Mouse (Mus musculus) embryonic facial prominence, embryonic 11.5 days (tissue): ENCODE measurements around the gene Tmem132b. TPM values are rescaled to one million over a fixed set of nuclear protein-coding genes. Genes with fewer than 3 reads are reported as not detected.

Experiments used
- ATAC-seq: fragments of 200-750 bp; cut with Nextera tagmentation; replicated peaks from 2 replicates; pipeline ENCODE4 v1.8.0; 2017; ENCODE audit warnings: low read depth; ENCODE audit not compliant: insufficient number of reproducible peaks, low FRiP score, low TSS enrichment
- DNase-seq: peaks from one replicate; pipeline ENCODE4 v3.0.0-alpha.2; 2015; ENCODE audit warnings: low spot score
- H3K27ac ChIP-seq: fragments of 300-500 bp; sonication (generic); replicated peaks from 2 replicates; pipeline ENCODE4 v1.5.1; 2014; ENCODE audit warnings: mild to moderate bottlenecking, low read depth, low read length, control low read depth
- H3K27me3 ChIP-seq: fragments of 300-500 bp; sonication (generic); 2 replicates; pipeline ENCODE4 v1.6.1; 2014; ENCODE audit warnings: mild to moderate bottlenecking, low read length, moderate library complexity, mixed read lengths; ENCODE audit not compliant: control insufficient read depth, insufficient read depth
- H3K36me3 ChIP-seq: fragments of 300-500 bp; sonication (generic); replicated peaks from 2 replicates; pipeline ENCODE4 v1.6.1; 2014; ENCODE audit warnings: low read depth, mild to moderate bottlenecking, low read length, moderate library complexity, mixed read lengths; ENCODE audit not compliant: control insufficient read depth, insufficient read depth
- H3K4me1 ChIP-seq: fragments of 300-500 bp; sonication (generic); 2 replicates; pipeline ENCODE4 v1.6.1; 2014; ENCODE audit warnings: low read length, mixed read lengths; ENCODE audit not compliant: control insufficient read depth, insufficient read depth
- H3K4me2 ChIP-seq: fragments of 300-500 bp; sonication (generic); 2 replicates; pipeline ENCODE4 v1.6.1; 2014; ENCODE audit warnings: low read depth, mild to moderate bottlenecking, control low read depth, low read length, moderate library complexity
- H3K4me3 ChIP-seq: fragments of 300-500 bp; sonication (generic); 2 replicates; pipeline ENCODE4 v1.5.1; 2014; ENCODE audit warnings: low read depth, low read length, control low read depth
- H3K9ac ChIP-seq: fragments of 300-500 bp; sonication (generic); replicated peaks from 2 replicates; pipeline ENCODE4 v1.6.1; 2014; ENCODE audit warnings: mild to moderate bottlenecking, control low read depth, low read length
- H3K9me3 ChIP-seq: fragments of 300-500 bp; sonication (generic); replicated peaks from 2 replicates; pipeline ENCODE4 v1.6.1; 2016; ENCODE audit warnings: mild to moderate bottlenecking, low read length, inconsistent platforms, mixed read lengths; ENCODE audit not compliant: control insufficient read depth
- WGBS: fragments of 180-500 bp; shearing (Covaris S2); extraction: QIAGEN DNeasy Blood & Tissue Kit; methylation state at CpG from one replicate; pipeline ENCODE4 v1.1.7; 2014; 5-methylcytosine and 5-hydroxymethylcytosine counted together
- polyA plus RNA-seq: library from polyadenylated mRNA; unstranded; fragments of >200 nt; fragmentation: Nextera tagmentation; extraction: Ambion mirVana; gene quantifications from 2 replicates; pipeline ENCODE4 v1.2.1, GENCODE M21; 2014

The Tmem132b gene
- polyA plus RNA-seq, 1 experiment from 2014 or later: 0.13 TPM

DNA sequence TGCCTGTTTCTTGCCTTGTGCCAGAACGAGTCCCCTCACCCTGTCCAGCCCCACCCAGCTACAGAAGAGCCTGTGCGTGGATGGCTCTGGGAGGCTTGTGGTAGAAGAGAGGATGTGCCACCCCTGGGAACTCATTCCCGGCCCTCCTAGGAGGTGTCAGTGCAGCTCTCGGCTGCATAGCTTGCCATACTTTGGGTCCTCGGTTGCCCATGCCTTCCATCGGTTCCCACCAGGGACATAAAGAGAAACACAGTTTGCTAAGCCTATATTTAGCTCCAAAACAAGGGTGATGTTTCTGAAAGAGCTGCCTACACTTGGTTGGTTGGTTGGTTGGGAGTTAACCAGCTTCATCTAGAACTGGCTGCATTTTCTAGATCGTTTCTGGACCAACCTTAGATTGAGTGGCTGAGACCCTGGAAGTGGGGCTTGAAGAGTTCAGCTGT is 2.6 kb downstream of the Tmem132b start:
- WGBS: 11% methylated on average over 7 of the region's 7 CpGs
- no peak overlapping the region for H3K4me2 ChIP-seq
- H3K36me3 ChIP-seq: no peaks in the 10 kb centered on the region
- no peak overlapping the region for H3K27ac ChIP-seq
- no peaks in the 10 kb centered on the region for H3K9me3 ChIP-seq
- no peak overlapping the region for H3K4me3 ChIP-seq
- H3K4me1 ChIP-seq: peaks cover 4% of the 10 kb centered on the region; the same call in 1 of the 2 replicates
- no peak for DNase-seq
- no peak overlapping the region for H3K9ac ChIP-seq
- ATAC-seq: no peak
- peaks cover 59% of the 10 kb centered on the region for H3K27me3 ChIP-seq

DNA sequence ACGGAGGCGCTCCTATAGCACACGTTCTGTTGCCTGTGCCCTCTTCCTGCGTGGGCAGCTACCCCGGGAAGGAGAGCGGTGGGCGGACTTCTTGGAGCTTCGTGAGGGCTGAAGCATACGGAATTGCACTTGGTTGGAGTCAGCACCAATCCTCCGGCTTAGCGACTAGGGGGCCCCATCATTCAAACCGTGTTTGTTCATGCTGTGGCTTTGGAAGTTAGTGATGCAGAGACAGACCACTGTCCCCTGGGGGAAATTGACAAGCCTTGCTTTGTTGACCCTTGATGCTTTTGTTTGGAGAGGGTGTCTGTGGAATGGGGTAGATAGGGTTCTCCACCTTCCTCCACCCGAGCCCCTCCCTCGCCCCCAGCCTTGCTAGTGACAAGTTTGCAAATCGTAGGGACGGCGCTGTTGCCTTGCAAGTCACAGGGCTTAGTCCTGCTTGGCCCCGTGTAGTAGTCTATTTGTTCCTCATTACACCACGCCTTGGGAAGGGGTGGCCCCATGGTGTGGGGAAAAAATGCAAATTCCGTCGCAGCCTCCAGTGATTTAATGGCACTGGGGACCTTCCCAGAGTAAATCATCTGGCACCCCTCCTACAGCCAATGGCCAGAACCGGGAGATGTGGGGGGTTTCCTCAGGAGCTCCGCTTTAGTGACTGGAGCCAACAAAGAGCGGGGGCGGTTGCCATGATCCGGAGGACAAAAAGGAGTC is 3.2 kb downstream of the Tmem132b start:
- peaks cover 59% of the 10 kb centered on the region for H3K27me3 ChIP-seq
- H3K4me2 ChIP-seq: no peak overlapping the region
- H3K36me3 ChIP-seq: no peaks in the 10 kb centered on the region
- H3K9me3 ChIP-seq: no peaks in the 10 kb centered on the region
- DNase-seq: no peak
- peaks cover 4% of the 10 kb centered on the region; the same call in 1 of the 2 replicates for H3K4me1 ChIP-seq
- no peak overlapping the region for H3K27ac ChIP-seq
- no peak overlapping the region for H3K9ac ChIP-seq
- 1% methylated on average over 26 of the region's 26 CpGs for WGBS
- H3K4me3 ChIP-seq: no peak overlapping the region
- no peak for ATAC-seq

DNA sequence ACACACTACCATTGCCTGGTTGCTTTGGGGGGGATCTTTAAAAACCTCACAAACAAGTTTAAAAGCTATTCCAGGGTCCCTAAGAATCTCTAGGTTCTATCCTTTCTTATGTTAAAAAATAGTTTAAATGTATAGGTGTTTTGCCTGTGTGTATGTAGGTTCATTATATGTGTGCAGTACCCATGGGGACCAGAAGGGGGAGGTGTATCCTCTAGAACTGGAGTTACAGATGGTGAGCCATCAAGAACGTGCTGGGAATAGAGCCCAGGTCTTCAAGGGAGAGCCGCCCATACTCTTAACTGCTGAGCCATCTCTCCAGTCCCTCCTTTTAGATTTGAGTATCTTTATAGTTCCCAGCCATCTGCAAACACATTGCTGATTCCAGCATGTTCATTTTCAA is 13.5 kb downstream of the Tmem132b start:
- ATAC-seq (no peak), DNase-seq (no peak)
- Histone ChIP-seq H3K36me3 (no peaks in the 10 kb centered on the region), H3K4me1 (no peaks in the 10 kb centered on the region), H3K27ac (no peak overlapping the region), H3K4me3 (no peak overlapping the region), H3K27me3 (no peaks in the 10 kb centered on the region), H3K4me2 (no peak overlapping the region), H3K9me3 (no peaks in the 10 kb centered on the region), H3K9ac (no peak overlapping the region)
- WGBS: 90% methylated on average over 2 of the region's 2 CpGs

DNA sequence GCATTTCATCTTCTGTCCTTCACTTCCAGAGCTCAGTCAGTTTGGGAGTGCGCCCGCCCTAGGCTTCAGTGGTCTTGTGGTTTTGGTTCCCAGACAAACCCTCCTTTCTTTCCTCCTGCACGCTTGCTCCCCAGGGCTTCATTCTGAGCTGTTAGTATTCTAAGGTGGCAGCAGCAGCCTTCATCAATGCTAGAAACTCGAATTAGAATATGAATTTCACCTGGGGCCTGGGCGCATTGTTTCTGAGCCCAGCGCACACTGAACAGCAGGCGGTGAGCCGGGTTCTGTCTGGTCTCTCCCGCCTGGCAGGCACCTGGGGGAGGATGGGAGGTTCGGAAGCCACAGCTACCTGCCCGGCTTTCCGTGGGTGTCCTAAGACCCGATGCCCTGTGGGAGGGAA is 14.7 kb downstream of the Tmem132b start:
- no peak overlapping the region for H3K4me3 ChIP-seq
- H3K36me3 ChIP-seq: no peaks in the 10 kb centered on the region
- no peak overlapping the region for H3K27ac ChIP-seq
- H3K9ac ChIP-seq: no peak overlapping the region
- H3K4me1 ChIP-seq: no peaks in the 10 kb centered on the region
- ATAC-seq: no peak
- no peak overlapping the region for H3K4me2 ChIP-seq
- 22% methylated on average over 13 of the region's 13 CpGs for WGBS
- no peaks in the 10 kb centered on the region for H3K27me3 ChIP-seq
- DNase-seq: no peak
- no peaks in the 10 kb centered on the region for H3K9me3 ChIP-seq

DNA sequence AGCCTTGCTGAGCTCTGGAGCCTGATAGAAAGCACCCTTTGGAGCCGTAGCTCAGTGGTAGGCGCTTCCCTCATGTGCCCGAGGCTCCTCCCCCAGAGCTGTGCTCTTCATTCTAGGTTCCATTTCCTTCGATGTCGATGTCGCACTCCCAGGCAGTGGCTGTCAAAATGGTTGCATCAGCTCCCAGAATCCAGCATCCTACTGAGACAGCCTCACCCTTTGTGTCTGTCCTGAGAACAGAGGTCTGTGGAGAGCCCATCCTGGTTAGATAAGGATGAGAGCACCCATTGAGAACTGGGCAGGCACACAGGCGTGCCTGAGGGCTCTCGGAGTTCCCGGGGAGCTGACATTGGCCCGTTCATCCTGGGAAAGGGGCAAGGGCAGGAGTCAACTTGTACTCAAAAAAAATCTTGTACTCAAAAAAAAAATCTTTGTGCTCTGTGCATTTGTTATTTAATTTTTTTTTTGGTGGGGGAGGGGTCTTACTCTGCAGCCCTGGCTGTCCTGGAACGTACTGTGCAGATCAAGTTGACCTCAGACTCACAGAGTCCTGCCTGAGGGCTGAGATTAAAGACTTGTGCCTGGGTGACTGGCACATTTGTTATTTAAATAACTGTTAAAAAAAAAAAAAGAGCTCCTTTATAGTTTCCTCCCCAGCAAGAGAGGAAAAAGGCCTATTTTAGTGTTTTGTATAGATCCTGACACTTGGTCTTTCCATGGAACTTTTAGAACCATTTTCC is 18.3 kb downstream of the Tmem132b start:
- 9% methylated on average over 11 of the region's 11 CpGs for WGBS
- Histone ChIP-seq H3K9ac (no peak overlapping the region), H3K4me3 (no peak overlapping the region), H3K27ac (no peak overlapping the region), H3K27me3 (no peaks in the 10 kb centered on the region), H3K4me1 (no peaks in the 10 kb centered on the region), H3K4me2 (no peak overlapping the region), H3K36me3 (no peaks in the 10 kb centered on the region), H3K9me3 (no peaks in the 10 kb centered on the region)
- DNase-seq (peak; percentile 31), ATAC-seq (0 out of 2 replicates have a peak, but pooled peaks have one; percentile 49)

DNA sequence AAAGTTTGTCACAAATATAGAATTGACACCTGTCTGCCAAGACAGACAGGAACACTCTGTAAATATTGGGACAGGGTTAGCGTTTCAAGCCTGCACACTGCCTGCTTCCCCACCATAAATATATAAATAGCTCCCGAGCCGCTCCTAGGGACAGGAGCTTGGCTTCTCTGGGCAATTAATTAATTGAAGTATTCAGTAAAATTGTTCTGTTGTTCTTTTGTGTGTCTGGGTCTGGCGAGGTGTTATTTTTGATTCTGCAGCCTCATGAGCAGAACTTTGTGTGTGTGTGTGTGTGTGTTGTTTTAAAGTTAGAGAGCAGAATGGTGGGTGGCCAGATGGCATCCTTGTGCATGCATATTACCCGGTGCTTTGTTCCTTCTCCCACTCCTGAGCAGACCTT is 24.2 kb downstream of the Tmem132b start:
- WGBS: 75% methylated on average over 5 of the region's 5 CpGs
- H3K9me3 ChIP-seq: no peaks in the 10 kb centered on the region
- no peaks in the 10 kb centered on the region for H3K4me1 ChIP-seq

DNA sequence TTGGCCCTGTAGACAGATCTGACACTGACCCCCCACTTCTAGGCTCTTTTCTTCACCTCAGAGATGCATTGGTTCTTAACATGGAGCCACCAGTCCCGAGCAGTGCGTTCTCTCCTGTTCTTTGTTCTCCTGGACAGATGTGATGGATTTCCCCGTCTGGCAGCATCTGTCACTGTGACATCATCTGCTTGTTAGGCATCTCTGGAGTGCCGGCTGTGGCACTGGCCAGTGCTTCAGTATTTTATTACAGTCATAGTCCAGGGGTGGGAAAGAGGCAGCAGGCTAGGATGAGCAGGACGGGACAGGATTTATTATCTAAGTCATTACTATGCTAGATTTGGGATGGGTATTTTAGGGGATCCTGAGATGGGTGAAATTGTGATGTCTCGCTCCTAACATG is 31.9 kb downstream of the Tmem132b start:
- 59% methylated on average over 6 of the region's 6 CpGs for WGBS
- H3K4me2 ChIP-seq: no peak overlapping the region
- H3K27ac ChIP-seq: no peak overlapping the region
- no peaks in the 10 kb centered on the region for H3K4me1 ChIP-seq
- DNase-seq (no peak), ATAC-seq (no peak)
- no peaks in the 10 kb centered on the region for H3K9me3 ChIP-seq
- no peak overlapping the region for H3K9ac ChIP-seq
- no peaks in the 10 kb centered on the region for H3K27me3 ChIP-seq
- H3K4me3 ChIP-seq: no peak overlapping the region
- no peaks in the 10 kb centered on the region for H3K36me3 ChIP-seq

More for the DNA sequence above, 24.2 kb downstream of the Tmem132b start:
- no peak for ATAC-seq
- Histone ChIP-seq H3K4me3 (no peak overlapping the region), H3K9ac (no peak overlapping the region), H3K4me2 (no peak overlapping the region), H3K36me3 (no peaks in the 10 kb centered on the region), H3K27me3 (no peaks in the 10 kb centered on the region), H3K27ac (no peak overlapping the region)
- DNase-seq: no peak

DNA sequence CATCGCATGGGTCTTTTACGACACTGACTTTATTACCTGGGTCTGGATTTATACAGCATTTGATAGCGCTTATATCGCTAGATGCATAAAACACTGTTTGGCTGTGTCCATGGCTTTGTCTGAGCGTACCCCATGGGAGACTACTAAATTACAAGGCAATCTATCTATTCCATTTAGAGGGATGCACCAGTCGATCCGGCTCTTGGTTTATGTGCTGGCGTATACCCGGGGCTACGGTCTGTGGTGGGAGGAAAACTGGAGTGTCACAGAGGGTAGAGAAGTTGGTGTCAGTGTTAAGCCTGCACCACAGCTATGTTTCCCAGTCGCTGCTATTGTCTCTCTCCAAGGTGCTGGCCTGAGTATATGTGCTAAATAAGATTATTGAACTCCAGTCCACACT is 34.2 kb downstream of the Tmem132b start:
- Histone ChIP-seq H3K27me3 (no peaks in the 10 kb centered on the region), H3K27ac (no peak overlapping the region), H3K9me3 (no peaks in the 10 kb centered on the region), H3K9ac (no peak overlapping the region), H3K4me2 (no peak overlapping the region), H3K4me3 (no peak overlapping the region), H3K4me1 (no peaks in the 10 kb centered on the region), H3K36me3 (no peaks in the 10 kb centered on the region)
- DNase-seq: peak; percentile 37
- 84% methylated on average over 11 of the region's 11 CpGs for WGBS
- no peak for ATAC-seq
